Mouse (Mus musculus) lung, adult 2 months (tissue): Measurements from ENCODE around the gene Cmtr2. TPM values are rescaled to one million over a fixed set of nuclear protein-coding genes. Genes with fewer than 3 reads are reported as not detected.

Source experiments
- DNase-seq: peaks from one replicate; pipeline ENCODE4 v3.0.0; 2022
- H3K4me1 ChIP-seq: fragments of 200-500 bp; 2 replicates; pipeline ENCODE4 v1.6.1; 2011; ENCODE audit warnings: low read length; ENCODE audit not compliant: control insufficient read depth, insufficient read depth
- H3K4me3 ChIP-seq: fragments of 200-500 bp; replicated peaks from 2 replicates; pipeline ENCODE3; 2011; ENCODE audit warnings: low read depth, mild to moderate bottlenecking, control low read depth, low read length; ENCODE audit errors: extremely low read depth
- CTCF ChIP-seq: fragments of 200-500 bp; IDR thresholded peaks from 2 replicates; pipeline ENCODE4 v1.5.1; 2011; ENCODE audit warnings: mild to moderate bottlenecking, low read length, control low read depth; ENCODE audit not compliant: insufficient read depth
- POLR2A ChIP-seq: fragments of 200-500 bp; IDR thresholded peaks from 2 replicates; pipeline ENCODE4 v1.6.1; 2011; ENCODE audit warnings: low read depth, mild to moderate bottlenecking, control low read depth, low read length, borderline replicate concordance; ENCODE audit errors: extremely low read depth
- WGBS: fragments of 180-500 bp; shearing (Covaris S2); methylation state at CpG from one replicate; pipeline ENCODE4 v1.1.7; 2018; 5-methylcytosine and 5-hydroxymethylcytosine counted together
- polyA plus RNA-seq: library from polyadenylated mRNA; depleted of rRNA; stranded (reverse); fragments of >200 nt; gene quantifications from 2 replicates; pipeline ENCODE4 v1.2.3, GENCODE M21; 2012

The Cmtr2 gene
- polyA plus RNA-seq, 1 experiment: 3.4 TPM

DNA sequence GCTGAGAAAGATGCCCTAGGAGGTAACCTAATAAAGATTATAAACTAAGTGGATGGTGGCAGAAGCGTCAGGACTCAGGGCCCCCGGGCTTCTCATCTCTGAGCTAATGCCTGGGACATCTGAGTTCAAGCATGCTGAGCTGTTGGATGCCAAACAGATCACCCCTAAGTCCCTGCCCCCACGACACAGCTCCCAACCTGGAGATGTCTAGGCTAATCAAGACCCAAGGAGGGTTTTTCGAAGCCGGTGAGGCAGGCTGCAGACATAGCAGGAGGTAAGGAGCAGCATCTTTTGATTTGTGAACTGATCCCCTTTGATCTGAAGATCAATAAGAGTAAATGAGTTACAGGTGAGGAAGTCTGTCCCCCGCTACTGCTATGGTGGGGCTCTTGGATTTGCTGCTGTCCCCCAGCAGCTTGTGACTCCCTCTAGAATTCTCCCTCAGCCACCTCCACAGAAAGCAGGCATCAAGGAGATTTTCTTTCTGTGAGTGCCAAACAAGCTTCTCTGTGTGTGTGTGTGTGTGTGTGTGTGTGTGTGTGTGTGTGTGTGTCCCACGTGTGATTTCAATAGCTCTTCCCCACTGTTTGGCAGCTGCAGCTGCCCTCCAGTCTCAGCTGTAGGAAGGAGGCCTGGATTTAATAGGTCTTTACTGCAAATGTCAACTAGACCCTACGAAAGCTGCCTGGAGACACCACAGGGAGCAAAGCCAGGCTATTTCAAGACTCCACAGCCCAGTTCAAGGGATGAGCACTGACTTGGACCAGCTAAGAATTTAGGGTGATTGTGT, 26.3 kb upstream of the Cmtr2 start:
- H3K4me1 ChIP-seq: no peaks in the 10 kb centered on the region
- no peak overlapping the region for H3K4me3 ChIP-seq
- DNase-seq: no peak
- TF ChIP-seq CTCF (no peak), POLR2A (no peak)
- WGBS: 19% methylated on average over 8 of the region's 8 CpGs

GRCm38 (mm10) chr8:110196678-110197077, 18.8 kb upstream of the Cmtr2 start:
- Histone ChIP-seq H3K4me1 (no peaks in the 10 kb centered on the region), H3K4me3 (no peak overlapping the region)
- WGBS: 2% methylated on average over 5 of the region's 5 CpGs
- no peak for TF ChIP-seq CTCF
- no peak for TF ChIP-seq POLR2A
- DNase-seq: no peak

- TF ChIP-seq CTCF (peak; percentile 50), POLR2A (no peak)
- 34% methylated on average over 11 of the region's 11 CpGs for WGBS
- DNase-seq: no peak
- H3K4me3 ChIP-seq: no peak overlapping the region
- H3K4me1 ChIP-seq: no peaks in the 10 kb centered on the region
Measured at GRCm38 (mm10) chr8:110201806-110202205, 13.7 kb upstream of the Cmtr2 start.

DNA sequence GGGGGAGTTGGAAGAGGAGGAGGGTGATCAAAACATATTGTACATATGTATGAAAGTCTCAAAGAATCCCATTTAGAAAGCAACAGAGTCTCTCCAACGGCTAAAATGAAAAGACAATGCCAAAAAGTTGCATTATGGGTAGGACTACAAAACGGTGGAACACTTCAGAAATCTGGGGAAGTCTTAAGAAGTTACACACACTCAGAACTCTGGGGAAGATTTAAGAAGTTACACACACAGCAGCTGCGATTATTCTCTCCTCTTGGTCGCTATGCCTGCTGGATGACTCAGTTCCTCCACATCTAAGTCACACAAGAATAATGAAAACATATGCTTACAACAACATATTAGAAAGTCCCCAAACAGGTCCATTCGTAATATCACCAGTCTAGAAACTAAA, 788 bp downstream of the Cmtr2 start:
- H3K4me3 ChIP-seq: no peak overlapping the region
- DNase-seq: no peak
- TF ChIP-seq POLR2A (no peak), CTCF (no peak)
- 66% methylated on average over 5 of the region's 5 CpGs for WGBS
- H3K4me1 ChIP-seq: peaks cover 2% of the 10 kb centered on the region; the same call in 1 of the 2 replicates

GRCm38 (mm10) chr8:110217198-110217597, 1.7 kb downstream of the Cmtr2 start:
- peaks cover 2% of the 10 kb centered on the region; the same call in 1 of the 2 replicates for H3K4me1 ChIP-seq
- TF ChIP-seq POLR2A: no peak
- TF ChIP-seq CTCF: no peak
- 39% methylated on average over 5 of the region's 5 CpGs for WGBS
- H3K4me3 ChIP-seq: peak overlapping the region; percentile 56
- DNase-seq: peak; percentile 6

GRCm38 (mm10) chr8:110217681-110218131, 2.2 kb downstream of the Cmtr2 start:
- peaks cover 2% of the 10 kb centered on the region; the same call in 1 of the 2 replicates for H3K4me1 ChIP-seq
- WGBS: under 1% methylated on average over 43 of the region's 43 CpGs
- TF ChIP-seq CTCF: no peak
- TF ChIP-seq POLR2A: peak; percentile 54; the same call in 1 of the 2 replicates
- peak overlapping the region; percentile 78 for H3K4me3 ChIP-seq
- DNase-seq: peak; percentile 99

GRCm38 (mm10) chr8:110218511-110218910, 3.0 kb downstream of the Cmtr2 start:
- WGBS: 51% methylated on average over 5 of the region's 5 CpGs
- no peak for TF ChIP-seq CTCF
- no peak for TF ChIP-seq POLR2A
- Histone ChIP-seq H3K4me3 (no peak overlapping the region), H3K4me1 (peaks cover 2% of the 10 kb centered on the region; the same call in 1 of the 2 replicates)
- DNase-seq: no peak

DNA sequence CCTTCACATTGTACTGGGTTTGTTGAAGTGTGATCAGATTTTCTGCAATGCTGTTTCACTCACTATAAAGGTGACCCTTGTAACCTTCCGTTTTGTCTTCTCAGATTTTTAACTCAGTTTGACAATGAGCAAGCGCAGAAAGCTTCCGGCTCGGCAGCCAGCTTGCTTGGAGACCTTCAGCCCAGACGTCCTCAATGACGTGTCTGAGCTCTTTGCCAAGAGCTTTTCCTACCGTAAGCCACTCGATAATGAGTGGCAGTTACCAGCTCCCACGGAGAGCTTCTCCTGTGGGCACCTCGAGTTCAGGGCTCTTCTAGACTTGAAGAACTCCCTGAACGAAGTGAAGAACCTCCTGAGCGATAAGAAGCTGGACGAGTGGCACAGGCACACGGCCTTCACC, 5.5 kb downstream of the Cmtr2 start:
- no peak overlapping the region for H3K4me3 ChIP-seq
- DNase-seq: peak; percentile 7
- WGBS: 83% methylated on average over 14 of the region's 14 CpGs
- peaks cover 2% of the 10 kb centered on the region; the same call in 1 of the 2 replicates for H3K4me1 ChIP-seq
- TF ChIP-seq CTCF: no peak
- no peak for TF ChIP-seq POLR2A

DNA sequence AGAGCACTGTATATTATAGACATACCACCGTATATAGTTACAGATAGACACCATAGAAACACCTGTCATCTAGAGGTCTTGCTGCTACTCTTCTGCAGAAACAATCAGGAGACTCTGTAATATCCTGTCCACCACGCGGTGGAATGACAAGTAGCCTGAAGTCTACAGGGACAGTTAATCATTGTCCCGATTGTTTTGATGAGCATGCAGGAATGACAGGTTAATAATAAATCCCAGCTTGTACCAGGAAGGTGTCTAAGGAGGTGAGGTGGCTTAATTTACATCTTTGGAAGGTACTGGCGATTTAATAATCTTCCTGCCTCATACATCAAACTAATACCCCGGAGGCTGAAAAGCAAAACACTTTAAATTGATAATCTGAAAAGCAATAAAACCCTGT, 15.3 kb downstream of the Cmtr2 start:
- no peak overlapping the region for H3K4me3 ChIP-seq
- no peak for DNase-seq
- 60% methylated on average over 6 of the region's 6 CpGs for WGBS
- TF ChIP-seq POLR2A (no peak), CTCF (no peak)
- no peaks in the 10 kb centered on the region for H3K4me1 ChIP-seq
